Mouse (Mus musculus): ENCODE measurements around the gene Olr1. TPM values are rescaled to one million over a fixed set of nuclear protein-coding genes. Genes with fewer than 3 reads are reported as not detected.
"Not testable (repeated sequence)": the region's sequence is repeated elsewhere in the genome, so short reads cannot be mapped to it uniquely, and the experiment has no call there.

Gene Olr1
- total RNA-seq, 2 experiments from 2014 or later, result not detected

DNA sequence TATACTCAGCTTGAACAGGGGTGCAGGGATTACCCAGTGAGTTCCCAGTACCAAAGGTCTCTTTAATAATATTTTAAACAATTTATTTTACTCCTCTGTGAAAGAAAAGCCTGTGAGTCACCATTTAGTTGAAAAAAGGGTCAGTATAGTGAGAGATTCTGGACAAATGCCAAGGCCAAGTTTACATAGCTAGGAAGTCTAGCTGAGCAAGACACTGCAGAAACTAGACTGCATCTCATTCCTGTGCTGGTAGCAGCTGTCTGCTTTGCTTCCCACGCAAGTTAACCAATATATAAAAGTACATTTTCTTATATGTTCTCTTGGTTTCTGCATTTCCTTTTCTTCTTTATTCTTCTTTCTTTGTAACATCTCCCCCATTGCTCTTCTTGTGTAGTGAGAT, 6.4 kb upstream of the Olr1 start:
- intact Hi-C loops (cut with DNase I), result no loop called here
- no peak for DNase-seq

DNA sequence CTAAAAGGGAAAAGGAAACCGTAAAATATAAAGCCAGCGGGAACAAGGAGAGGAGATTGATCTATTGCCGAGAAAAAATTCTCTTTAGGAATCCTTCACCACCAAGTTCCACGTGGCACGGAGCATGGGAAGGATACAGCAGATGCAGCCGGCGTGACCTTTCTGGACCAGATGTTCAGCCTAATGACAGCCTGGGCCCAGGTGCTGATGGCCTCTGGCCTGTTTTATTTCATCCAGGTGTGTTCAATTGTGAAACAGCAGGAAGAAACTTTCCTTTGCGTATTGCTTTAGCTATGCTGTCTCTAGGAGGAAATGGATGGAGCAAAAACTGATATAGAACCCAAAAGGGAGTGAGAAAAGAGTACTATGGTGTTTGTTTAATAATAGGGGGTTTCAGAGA, 5.9 kb upstream of the Olr1 start:
- intact Hi-C loops (cut with DNase I), result no loop called here
- DNase-seq, result no peak

DNA sequence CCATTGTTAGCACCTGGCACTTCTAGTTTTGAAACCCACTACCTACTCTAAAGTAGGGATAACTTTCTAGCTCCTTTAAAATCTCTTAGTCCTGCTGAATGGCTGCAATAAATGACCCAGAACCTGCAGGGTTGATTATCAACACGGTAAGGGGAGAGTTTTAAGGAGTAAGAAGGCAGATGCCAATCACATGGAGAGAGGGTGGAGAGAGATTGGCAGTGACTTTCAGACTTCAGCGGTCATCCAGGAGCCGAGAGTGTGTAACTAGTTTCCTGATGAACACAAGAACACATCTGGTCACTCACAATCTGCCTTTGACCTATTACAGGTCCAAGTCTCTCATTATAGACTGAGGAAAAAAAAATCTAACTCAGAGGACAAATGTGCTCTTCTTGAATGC, 5.4 kb upstream of the Olr1 start, which contains the start of gene Tmem52b:
Gene Tmem52b (plus strand): TSS at position 189 of the 400 bp plus-strand sequence.
- no peak for DNase-seq
- intact Hi-C loops (cut with DNase I), result no loop called here

DNA sequence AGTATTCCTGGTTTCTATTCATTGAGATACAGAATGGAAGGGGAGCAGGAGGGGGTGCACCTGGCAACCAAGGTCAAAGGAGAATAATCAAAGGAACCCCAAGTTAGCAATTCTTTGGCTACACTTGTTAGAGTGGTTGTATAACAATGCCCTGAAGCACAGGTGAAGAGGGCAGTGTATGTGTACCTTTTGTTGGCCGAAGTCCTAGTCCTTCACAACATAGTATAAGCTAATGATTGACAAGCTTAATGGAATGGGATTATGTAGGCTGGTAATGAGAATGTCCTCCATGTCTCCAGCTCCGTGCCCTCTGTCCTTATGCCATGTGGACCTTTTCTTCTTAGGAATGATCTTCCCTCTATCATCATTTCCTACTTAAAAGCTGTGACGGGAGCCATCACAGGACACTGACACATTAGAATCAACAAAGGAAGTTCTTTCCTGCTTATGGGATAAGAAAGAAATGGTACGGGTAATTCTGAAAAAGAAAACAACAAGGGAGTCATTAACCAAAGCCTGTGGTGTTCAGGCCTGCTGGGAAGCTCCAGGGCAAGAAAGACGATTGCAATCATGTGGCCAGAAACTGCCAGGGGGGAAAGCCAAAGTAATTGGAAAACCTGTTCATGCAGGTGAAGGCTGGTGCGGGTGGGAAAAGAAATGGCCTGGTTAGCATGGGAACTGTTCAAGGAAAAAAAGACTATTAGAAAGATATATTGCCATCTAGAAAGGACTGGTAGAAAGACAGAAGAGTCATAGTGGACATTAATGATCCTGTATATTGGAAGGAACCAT, 3.4 kb upstream of the Olr1 start:
- no peak for DNase-seq
- intact Hi-C loops (cut with DNase I), result no loop called here

DNA sequence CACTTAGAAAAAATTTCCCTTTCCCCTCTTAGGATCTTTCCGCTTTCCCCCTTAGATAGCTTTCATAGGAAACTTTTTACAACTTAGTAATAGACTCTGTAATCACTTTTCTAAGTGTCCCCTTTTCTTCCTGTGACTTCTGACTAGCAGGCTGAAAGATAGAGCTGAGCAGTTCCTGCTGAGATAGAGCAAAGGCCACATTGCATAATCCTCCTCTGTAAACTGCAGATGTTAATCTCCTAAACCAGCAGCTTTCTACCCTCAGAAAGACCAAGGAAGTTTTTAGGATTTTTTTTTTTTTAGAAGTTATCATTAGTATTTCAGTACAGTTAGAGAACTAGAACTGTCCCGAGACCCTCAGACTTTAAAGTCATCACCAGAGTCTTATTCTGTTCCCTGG, 3.5 kb downstream of the Olr1 start:
- no peak for DNase-seq
- intact Hi-C loops (cut with DNase I), result no loop called here

DNA sequence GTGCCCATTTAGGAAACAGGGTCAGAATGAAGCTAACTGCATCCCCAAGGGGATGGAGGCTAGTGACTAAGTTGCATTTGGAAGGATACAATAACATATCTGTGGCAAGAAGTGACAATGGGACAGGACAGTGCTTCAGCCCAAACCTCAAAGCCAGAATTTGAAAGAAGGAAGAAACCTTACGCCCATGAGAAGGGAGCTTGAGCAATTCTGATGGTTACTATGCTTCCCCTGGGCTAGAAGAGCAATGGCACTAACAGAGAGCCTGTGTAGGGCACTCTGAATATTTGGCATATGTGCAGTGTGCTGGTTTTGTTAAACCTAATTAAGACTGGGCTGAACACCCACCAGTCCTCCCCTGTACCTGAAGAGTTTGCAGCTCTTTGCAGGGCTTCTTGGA, 7.4 kb downstream of the Olr1 start:
- intact Hi-C loops (cut with DNase I); DNase-seq: not testable (repeated sequence)

DNA sequence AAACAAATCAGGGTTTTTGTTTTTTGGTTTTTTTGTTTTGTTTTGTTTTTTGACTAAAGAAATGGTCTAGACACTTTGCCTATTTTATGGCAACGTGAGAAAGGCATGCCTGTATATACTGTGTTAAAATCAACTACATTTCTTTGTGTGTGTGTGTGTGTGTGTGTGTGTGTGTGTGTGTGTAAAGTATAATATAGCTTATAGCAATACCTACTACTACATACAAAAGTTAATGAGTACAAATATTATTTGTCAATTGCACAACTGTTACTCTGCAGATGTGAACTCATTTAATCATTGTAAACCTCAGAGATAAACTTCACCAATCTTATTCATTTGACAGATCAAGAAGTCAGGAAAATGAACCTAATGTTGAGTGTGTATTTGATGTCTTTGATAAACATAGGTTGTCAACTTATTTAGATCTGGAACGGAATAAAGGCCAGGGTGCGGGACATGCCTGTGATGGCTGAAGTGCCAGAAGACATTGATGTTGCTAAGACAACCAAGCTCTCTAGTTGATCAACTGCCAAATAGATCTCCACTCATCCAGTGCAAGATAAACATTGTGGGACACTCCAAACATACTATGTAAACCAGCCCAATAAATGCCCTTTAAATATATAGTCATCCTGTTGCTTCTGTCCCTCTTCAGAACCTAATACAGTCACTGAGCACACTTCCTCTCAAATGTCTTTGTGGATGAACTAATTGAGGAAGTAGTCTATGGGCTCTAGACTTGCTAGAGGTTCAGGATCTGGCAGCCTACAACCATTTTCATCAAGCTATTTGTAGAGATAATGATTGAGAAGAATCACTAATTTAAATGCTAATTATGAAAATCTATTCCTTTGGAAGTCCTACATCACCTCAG, 9.4 kb downstream of the Olr1 start:
- DNase-seq, result no peak
- intact Hi-C loops (cut with DNase I), result no loop called here

DNA sequence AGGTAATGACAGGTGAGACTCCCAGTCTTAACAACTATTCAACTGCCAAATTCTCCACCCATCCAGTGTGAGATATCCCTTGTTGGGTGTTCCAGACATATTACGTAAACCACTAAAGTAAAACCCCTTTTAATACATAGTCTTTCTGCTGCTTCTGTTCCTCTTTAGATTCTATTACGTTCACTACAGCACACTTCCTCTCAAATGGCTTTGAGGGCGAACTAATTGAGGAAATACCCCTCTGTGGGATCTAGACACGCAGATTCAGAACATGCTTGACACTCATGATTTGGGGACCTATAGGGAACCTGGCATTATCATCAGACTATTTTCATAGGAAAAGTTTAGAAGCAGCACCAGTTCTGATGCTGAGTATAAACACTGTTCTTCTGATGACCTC, 12.0 kb downstream of the Olr1 start:
- DNase-seq, result no peak
- intact Hi-C loops (cut with DNase I), result no loop called here

DNA sequence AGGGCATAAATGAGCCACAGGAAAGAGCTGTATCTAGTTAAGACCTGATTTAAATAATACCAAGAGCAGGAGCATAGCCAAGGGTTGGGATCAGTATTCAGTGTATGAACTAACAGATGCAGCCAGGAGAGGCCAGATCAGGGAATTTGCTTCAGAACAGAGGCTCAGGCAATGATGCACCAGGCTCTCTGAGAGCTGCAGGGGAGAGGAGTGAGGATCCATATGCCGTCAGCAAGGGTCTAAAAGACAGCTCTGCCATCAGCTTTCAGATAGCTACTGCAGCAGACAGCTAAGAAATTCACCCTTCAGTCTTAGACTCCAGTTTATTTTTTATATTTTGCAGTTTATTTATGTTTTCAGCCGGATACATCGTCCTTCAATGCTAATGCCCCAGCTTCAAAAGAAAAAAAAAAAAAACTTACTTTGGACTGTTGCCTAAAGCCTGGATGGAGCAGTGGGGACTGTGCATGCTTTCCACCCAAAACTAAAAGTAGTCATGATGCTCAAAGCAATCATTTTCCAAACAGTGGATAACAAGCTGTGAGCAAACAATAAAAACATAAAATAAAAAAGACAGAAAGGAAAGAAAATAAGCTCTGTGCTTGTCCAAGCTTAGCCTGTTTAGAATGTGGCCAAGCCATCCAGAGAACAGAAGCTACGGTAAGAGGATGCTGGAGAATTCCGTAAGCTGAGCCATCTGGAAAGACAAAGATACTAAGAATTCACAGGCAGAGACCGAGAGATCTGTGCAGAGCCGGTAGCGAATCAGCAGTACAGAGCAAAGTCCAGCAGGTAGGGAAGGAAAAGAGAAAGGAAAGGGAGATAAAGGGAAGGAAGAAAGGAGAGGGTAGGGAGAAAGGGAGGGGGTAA, 26.6 kb downstream of the Olr1 start:
- no peak for DNase-seq
- intact Hi-C loops (cut with DNase I), result no loop called here

DNA sequence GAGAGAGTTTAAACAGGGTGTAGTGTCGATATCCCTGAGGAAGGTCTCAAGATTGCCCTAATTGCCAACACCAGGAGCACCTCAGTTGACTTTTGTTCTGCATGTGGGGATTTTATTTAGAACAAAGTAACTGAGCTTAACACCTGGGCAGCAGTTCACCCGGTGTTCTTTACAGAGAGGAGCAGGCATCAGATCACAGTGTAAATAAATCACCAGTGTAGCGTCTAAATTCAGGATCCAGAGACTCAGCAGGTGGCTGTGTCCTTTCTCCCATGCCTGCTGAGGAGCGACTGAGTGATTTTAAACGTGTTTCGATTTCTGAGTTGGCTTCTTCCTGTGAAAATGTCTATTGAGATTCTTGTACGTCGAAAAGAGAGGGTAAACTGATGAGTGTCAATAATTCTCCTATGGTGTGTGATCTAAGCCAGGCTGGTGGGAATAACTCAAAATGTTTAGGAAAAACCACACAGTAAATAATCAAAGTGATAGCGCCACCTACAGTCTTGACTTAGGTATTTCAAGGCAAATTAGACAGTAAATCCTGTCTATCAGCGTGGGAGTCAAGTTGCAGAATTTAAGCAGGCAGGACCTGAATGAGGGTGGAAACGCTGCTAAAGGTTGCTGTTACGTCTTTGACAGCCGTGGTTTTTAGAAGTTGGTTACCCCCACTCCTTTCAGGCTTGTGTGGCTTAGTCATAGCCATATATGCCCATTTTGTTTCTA, 30.4 kb downstream of the Olr1 start:
- DNase-seq, result no peak
- intact Hi-C loops (cut with DNase I), result loop anchor here (5.0 kb wide), 2 partner anchors 69 to 84 kb away; partner anchors contain the start of gene Clec9a

DNA sequence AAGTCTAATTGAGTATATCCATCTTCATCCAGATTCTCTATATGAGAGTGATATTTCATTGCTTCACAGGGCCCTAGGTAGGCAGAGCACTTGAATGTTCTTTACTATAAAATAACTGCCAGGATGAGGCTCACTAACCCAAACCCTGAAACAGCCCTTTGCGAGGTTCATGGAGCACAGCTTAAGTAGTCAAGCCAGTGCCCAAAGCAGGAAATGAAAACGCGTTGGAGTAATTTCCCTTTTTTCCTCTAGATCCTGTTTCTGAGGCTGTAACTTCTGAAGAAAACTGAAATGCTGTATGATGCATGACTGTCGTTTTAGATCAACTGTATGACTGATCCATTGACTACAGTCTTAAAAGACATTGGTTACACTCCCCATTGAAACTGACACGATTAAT, 34.3 kb downstream of the Olr1 start:
- intact Hi-C loops (cut with DNase I), result no loop called here
- DNase-seq, result no peak

DNA sequence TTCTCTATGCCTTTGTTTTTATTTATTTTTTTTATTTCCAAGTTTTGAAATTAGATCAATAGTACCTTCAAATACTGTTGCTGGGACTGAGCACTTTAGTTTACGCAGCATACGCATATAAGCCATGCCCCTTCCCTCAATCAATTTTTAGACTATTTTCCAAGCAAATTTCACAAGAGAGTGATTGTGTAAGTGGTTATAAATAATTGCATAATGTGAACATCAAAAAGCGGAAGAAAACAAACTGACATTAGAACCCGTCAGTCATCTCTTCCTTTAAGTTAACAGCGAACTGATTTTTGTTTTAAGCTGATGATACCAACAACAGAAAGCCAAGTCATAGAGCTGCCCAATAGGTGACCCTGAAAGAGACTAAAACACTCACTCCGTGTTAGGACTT, 35.6 kb downstream of the Olr1 start:
- no peak for DNase-seq
- intact Hi-C loops (cut with DNase I), result no loop called here

DNA sequence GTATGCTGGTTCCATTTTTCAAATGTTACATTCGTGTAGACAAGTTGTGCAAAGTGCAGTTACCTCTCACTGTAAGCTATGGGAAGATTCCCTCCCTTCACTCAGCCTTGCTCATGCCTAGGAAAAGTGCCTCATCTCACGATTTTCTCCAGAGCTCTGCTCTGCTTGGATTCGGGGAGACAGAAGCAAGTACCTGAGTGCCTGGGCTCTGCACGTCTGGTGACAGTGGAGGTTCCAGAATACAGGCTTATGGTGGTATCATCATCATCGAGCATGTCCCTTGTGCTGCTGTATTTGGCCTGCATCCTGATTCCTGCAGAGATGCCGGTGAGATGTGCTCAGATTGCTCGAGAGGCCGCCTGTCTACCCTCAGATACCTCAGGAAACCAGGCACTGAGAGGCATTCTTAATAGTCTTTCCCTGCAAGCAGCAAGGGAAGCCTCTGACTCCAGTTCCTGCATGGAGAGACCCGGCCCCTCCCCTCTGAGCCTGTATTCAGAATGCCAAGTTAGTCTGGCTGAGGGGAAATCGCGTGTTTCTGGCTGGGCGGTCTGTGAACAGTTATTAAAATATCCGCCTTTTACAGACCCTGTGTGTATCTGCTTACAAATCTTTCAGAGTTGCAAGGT, 55.4 kb downstream of the Olr1 start, which contains the start of gene Clec1a:
Gene Clec1a (minus strand): TSS at position 590 of the 629 bp plus-strand sequence.
- intact Hi-C loops (cut with DNase I), result no loop called here
- peak; percentile 21 to 29 for DNase-seq

DNA sequence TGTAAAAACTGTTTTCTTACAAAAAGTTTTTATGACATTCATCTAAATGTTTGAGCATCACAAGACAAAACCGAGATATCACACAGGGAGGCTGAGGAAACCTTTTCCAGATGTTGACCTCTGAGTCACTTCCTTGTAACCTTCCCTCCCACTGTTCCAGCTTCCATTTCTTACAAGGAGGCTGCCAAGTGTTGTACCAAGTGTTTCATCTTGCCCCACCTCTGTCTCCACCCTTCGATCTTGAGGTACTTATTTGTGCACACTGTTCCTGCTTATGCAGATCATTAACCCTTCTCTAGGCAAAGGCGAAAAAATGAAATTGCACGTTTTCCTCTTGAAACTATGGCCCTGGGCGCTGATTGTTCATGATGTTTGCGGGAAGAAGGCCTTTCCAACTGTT, 57.2 kb downstream of the Olr1 start:
- no peak for DNase-seq
- intact Hi-C loops (cut with DNase I), result no loop called here

DNA sequence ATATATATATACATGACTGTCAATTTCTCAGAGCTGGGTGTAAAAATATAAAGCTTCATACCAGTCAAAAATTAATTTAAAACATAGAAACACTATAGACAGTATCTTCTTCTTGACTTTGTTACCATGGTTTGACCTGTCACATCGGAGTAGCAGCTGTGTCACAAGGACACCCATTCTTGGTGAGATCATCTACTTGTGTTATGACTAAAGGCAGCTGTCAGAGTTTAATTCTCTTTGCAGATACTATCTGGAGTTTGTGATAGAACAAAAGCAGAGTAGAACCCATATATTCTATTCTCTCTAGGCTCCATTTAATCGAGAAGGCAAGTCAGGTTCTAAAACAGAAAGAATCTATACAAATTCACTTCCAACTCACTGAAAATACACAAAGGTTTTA, 68.9 kb downstream of the Olr1 start:
- no peak for DNase-seq
- intact Hi-C loops (cut with DNase I), result no loop called here

DNA sequence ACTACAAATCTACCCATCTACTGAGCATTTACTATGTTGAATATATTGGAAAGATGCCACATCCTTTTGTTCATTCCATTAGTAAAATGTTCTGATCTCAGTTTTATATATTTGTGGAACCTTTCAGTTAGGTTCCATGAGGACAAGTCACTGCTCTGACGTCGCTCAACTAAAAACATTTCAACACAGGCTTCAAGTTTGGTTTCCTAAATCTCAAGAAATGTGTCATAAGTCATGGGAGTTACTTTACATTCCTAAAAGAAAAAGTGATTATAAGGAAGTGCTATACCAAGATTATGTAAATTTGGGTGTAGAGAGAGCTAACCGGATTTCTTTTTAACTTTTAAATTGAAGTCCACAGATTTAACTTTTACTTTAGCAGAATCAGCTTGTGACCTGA, 70.9 kb downstream of the Olr1 start:
- intact Hi-C loops (cut with DNase I), result no loop called here
- DNase-seq, result no peak

Measured in gastrocnemius, postnatal 36 days (tissue).